Mouse (Mus musculus) lung, embryonic 15.5 days (tissue): Measurements from ENCODE around the gene Trim47. TPM values are rescaled to one million over a fixed set of nuclear protein-coding genes. Genes with fewer than 3 reads are reported as not detected.
A peak's percentile ranks its signal among the peaks of the same experiment; 100 is the strongest.
"Not testable (repeated sequence)": the region's sequence is repeated elsewhere in the genome, so short reads cannot be mapped to it uniquely, and the experiment has no call there.

Experiments used
- ATAC-seq: fragments of 200-750 bp; cut with Nextera tagmentation; 2 replicates; pipeline ENCODE4 v1.8.0; 2017; ENCODE audit warnings: moderate number of reproducible peaks, borderline replicate concordance; ENCODE audit not compliant: low FRiP score, low TSS enrichment; ENCODE audit errors: extremely low read depth
- H3K27ac ChIP-seq: fragments of 300-500 bp; sonication (generic); 2 replicates; pipeline ENCODE4 v1.5.1; 2015; ENCODE audit warnings: moderate library complexity, mild to moderate bottlenecking, inconsistent platforms
- H3K27me3 ChIP-seq: fragments of 300-500 bp; sonication (generic); 2 replicates; pipeline ENCODE4 v1.6.1; 2015; ENCODE audit warnings: inconsistent platforms
- H3K36me3 ChIP-seq: fragments of 300-500 bp; sonication (generic); 2 replicates; pipeline ENCODE4 v1.6.1; 2015; ENCODE audit warnings: inconsistent platforms
- H3K4me1 ChIP-seq: fragments of 300-500 bp; sonication (generic); 2 replicates; pipeline ENCODE4 v1.6.1; 2015; ENCODE audit warnings: inconsistent platforms
- H3K4me2 ChIP-seq: fragments of 300-500 bp; sonication (generic); 2 replicates; pipeline ENCODE4 v1.6.1; 2015; ENCODE audit warnings: inconsistent platforms, mild to moderate bottlenecking, moderate library complexity
- H3K4me3 ChIP-seq: fragments of 300-500 bp; sonication (generic); 2 replicates; pipeline ENCODE4 v1.5.1; 2015; ENCODE audit warnings: mild to moderate bottlenecking, inconsistent platforms
- H3K9ac ChIP-seq: fragments of 300-500 bp; sonication (generic); 2 replicates; pipeline ENCODE4 v1.6.1; 2015; ENCODE audit warnings: inconsistent platforms
- H3K9me3 ChIP-seq: fragments of 300-500 bp; sonication (generic); 2 replicates; pipeline ENCODE4 v1.6.1; 2016; ENCODE audit warnings: inconsistent platforms
- WGBS: fragments of 180-500 bp; shearing (Covaris S2); methylation state at CpG from one replicate; pipeline ENCODE4 v1.1.7; 2015; 5-methylcytosine and 5-hydroxymethylcytosine counted together
- polyA plus RNA-seq: library from polyadenylated mRNA; unstranded; fragments of >200 nt; fragmentation: Nextera tagmentation; extraction: Ambion mirVana; gene quantifications from 2 replicates; pipeline ENCODE4 v1.2.1, GENCODE M21; 2015

Trim47 gene
- polyA plus RNA-seq, 1 experiment from 2014 or later: 25.9 TPM

GRCm38 (mm10) chr11:116132366-116133333 is 5.6 kb upstream of the Trim47 start:
- Histone ChIP-seq H3K4me3 (no peak overlapping the region), H3K27ac (0 out of 2 replicates have a peak overlapping the region, but pooled peaks have one; percentile 33), H3K4me1 (peaks cover 41% of the 10 kb centered on the region), H3K36me3 (peaks cover 40% of the 10 kb centered on the region), H3K9me3 (no peaks in the 10 kb centered on the region), H3K9ac (no peak overlapping the region), H3K4me2 (no peak overlapping the region), H3K27me3 (no peaks in the 10 kb centered on the region)
- no peak for ATAC-seq
- WGBS: 78% methylated on average over 16 of the region's 16 CpGs

- WGBS: 76% methylated on average over 15 of the region's 15 CpGs
- H3K36me3 ChIP-seq: peaks cover 40% of the 10 kb centered on the region
- peak overlapping the region; percentile 96 for H3K27ac ChIP-seq
- peak overlapping the region; percentile 74 for H3K9ac ChIP-seq
- H3K9me3 ChIP-seq: no peaks in the 10 kb centered on the region
- no peaks in the 10 kb centered on the region for H3K27me3 ChIP-seq
- peak overlapping the region; percentile 59 for H3K4me3 ChIP-seq
- peaks cover 38% of the 10 kb centered on the region for H3K4me1 ChIP-seq
- ATAC-seq: no peak
- peak overlapping the region; percentile 67 for H3K4me2 ChIP-seq
Observed at GRCm38 (mm10) chr11:116131349-116132170, 4.5 kb upstream of the Trim47 start.

GRCm38 (mm10) chr11:116130488-116131205 is 3.6 kb upstream of the Trim47 start, which contains the start of gene Trim65:
TSS of gene Trim65 (minus strand) at chr11:116131128.
- WGBS: under 1% methylated on average over 69 of the region's 69 CpGs
- peak within 1 kb of the TSS; percentile 96 for H3K27ac ChIP-seq
- H3K36me3 ChIP-seq: peaks cover 43% of the 10 kb centered on the region
- peaks cover 38% of the 10 kb centered on the region for H3K4me1 ChIP-seq
- peak within 1 kb of the TSS; percentile 59 for H3K4me3 ChIP-seq
- H3K4me2 ChIP-seq: peak within 1 kb of the TSS; percentile 67
- no peaks in the 10 kb centered on the region for H3K9me3 ChIP-seq
- H3K27me3 ChIP-seq: no peaks in the 10 kb centered on the region
- peak; percentile 82 for ATAC-seq
- peak within 1 kb of the TSS; percentile 74 for H3K9ac ChIP-seq

- H3K36me3 ChIP-seq: peaks cover 41% of the 10 kb centered on the region
- no peak for ATAC-seq
- peaks cover 38% of the 10 kb centered on the region for H3K4me1 ChIP-seq
Observed at GRCm38 (mm10) chr11:116129993-116130487, 3.0 kb upstream of the Trim47 start.

GRCm38 (mm10) chr11:116129091-116129790 is 2.2 kb upstream of the Trim47 start:
- Histone ChIP-seq H3K9ac (no peak overlapping the region), H3K4me1 (peaks cover 38% of the 10 kb centered on the region), H3K4me3 (0 out of 2 replicates have a peak overlapping the region, but pooled peaks have one; percentile 59), H3K36me3 (peaks cover 33% of the 10 kb centered on the region), H3K4me2 (no peak overlapping the region; the same call in 1 of the 2 replicates), H3K27ac (no peak overlapping the region), H3K27me3 (no peaks in the 10 kb centered on the region), H3K9me3 (no peaks in the 10 kb centered on the region)
- 76% methylated on average over 9 of the region's 9 CpGs for WGBS
- no peak for ATAC-seq

More at GRCm38 (mm10) chr11:116129993-116130487, 3.0 kb upstream of the Trim47 start:
- Histone ChIP-seq H3K9ac (peak overlapping the region; percentile 74), H3K4me2 (peak overlapping the region; percentile 67), H3K9me3 (no peaks in the 10 kb centered on the region), H3K27ac (peak overlapping the region; percentile 96), H3K4me3 (peak overlapping the region; percentile 59), H3K27me3 (no peaks in the 10 kb centered on the region)
- WGBS: 38% methylated on average over 8 of the region's 8 CpGs

GRCm38 (mm10) chr11:116127986-116128385 is 976 bp upstream of the Trim47 start:
- WGBS: 69% methylated on average over 9 of the region's 9 CpGs
- Histone ChIP-seq H3K9ac (peak overlapping the region; percentile 19; the same call in 1 of the 2 replicates), H3K4me1 (peaks cover 38% of the 10 kb centered on the region), H3K4me3 (no peak overlapping the region), H3K9me3 (no peaks in the 10 kb centered on the region), H3K27ac (peak overlapping the region; percentile 63), H3K4me2 (peak overlapping the region; percentile 40; the same call in 1 of the 2 replicates), H3K27me3 (no peaks in the 10 kb centered on the region), H3K36me3 (peaks cover 32% of the 10 kb centered on the region)
- ATAC-seq: no peak

GRCm38 (mm10) chr11:116126261-116126660 is 749 bp downstream of the Trim47 start:
- H3K9me3 ChIP-seq: no peaks in the 10 kb centered on the region
- H3K27me3 ChIP-seq: no peaks in the 10 kb centered on the region
- no peak overlapping the region for H3K27ac ChIP-seq
- no peak for ATAC-seq
- H3K4me2 ChIP-seq: no peak overlapping the region
- H3K4me1 ChIP-seq: peaks cover 32% of the 10 kb centered on the region
- 92% methylated on average over 15 of the region's 15 CpGs for WGBS
- peaks cover 23% of the 10 kb centered on the region for H3K36me3 ChIP-seq
- no peak overlapping the region for H3K4me3 ChIP-seq
- no peak overlapping the region for H3K9ac ChIP-seq

GRCm38 (mm10) chr11:116121731-116122245 is 5.2 kb downstream of the Trim47 start:
- not testable (repeated sequence) for H3K9ac ChIP-seq, H3K27ac ChIP-seq, H3K4me2 ChIP-seq, ATAC-seq, H3K27me3 ChIP-seq, H3K4me3 ChIP-seq, H3K4me1 ChIP-seq, H3K9me3 ChIP-seq
- WGBS: 89% methylated on average over 8 of the region's 8 CpGs
- H3K36me3 ChIP-seq: peaks cover 23% of the 10 kb centered on the region

GRCm38 (mm10) chr11:116117819-116118218 is 9.2 kb downstream of the Trim47 start:
- Histone ChIP-seq H3K27me3 (no peaks in the 10 kb centered on the region), H3K27ac (no peak overlapping the region), H3K9me3 (no peaks in the 10 kb centered on the region), H3K9ac (no peak overlapping the region), H3K4me2 (no peak overlapping the region), H3K36me3 (0 out of 2 replicates have a peak, but pooled peaks cover 4% of the 10 kb centered on the region), H3K4me3 (no peak overlapping the region), H3K4me1 (no peaks in the 10 kb centered on the region)
- no peak for ATAC-seq

- 0 out of 2 replicates have a peak, but pooled peaks cover under 1% of the 10 kb centered on the region for H3K36me3 ChIP-seq
- H3K4me2 ChIP-seq: no peak overlapping the region
- WGBS: 69% methylated on average over 12 of the region's 12 CpGs
- no peak overlapping the region for H3K9ac ChIP-seq
- no peaks in the 10 kb centered on the region for H3K4me1 ChIP-seq
- H3K27ac ChIP-seq: no peak overlapping the region
- H3K4me3 ChIP-seq: no peak overlapping the region
- H3K27me3 ChIP-seq: no peaks in the 10 kb centered on the region
- H3K9me3 ChIP-seq: no peaks in the 10 kb centered on the region
- no peak for ATAC-seq
Observed at GRCm38 (mm10) chr11:116117241-116117640, 9.8 kb downstream of the Trim47 start.
